Mouse (Mus musculus): ENCODE data around the gene Dzip1. TPM values are rescaled to one million over a fixed set of nuclear protein-coding genes. Genes with fewer than 3 reads are reported as not detected.

Gene Dzip1
- total and polyA plus RNA-seq, 3 experiments = 0.16 to 0.83 (median 0.51) TPM

GRCm38 (mm10) chr14:118930777-118931176 is 5.5 kb upstream of the Dzip1 start:
- H3K27ac ChIP-seq (ENCODE audit: insufficient read depth, low read depth) = no peak overlapping the region
- no peaks in the 10 kb centered on the region for H3K9me3 ChIP-seq (replicated peaks; ENCODE audit: low read length)
- TF ChIP-seq TBP (conservative IDR thresholded peaks at IDR 0.05; ENCODE audit: low read depth, low read length) (no peak), USF1 (IDR thresholded peaks at IDR 0.05; ENCODE audit: low read depth, low read length) (no peak), ZKSCAN1 (IDR thresholded peaks at IDR 0.05; ENCODE audit: borderline replicate concordance, low read depth, low read length) (no peak), MAFK (IDR thresholded peaks at IDR 0.05; ENCODE audit: insufficient replicate concordance, low read length) (no peak), POLR2AphosphoS2 (IDR thresholded peaks at IDR 0.05; ENCODE audit: low read depth, low read length) (no peak), IRF4 (IDR thresholded peaks at IDR 0.05; ENCODE audit: low read depth, low read length) (no peak), RCOR1 (conservative IDR thresholded peaks at IDR 0.05; ENCODE audit: low read depth, low read length) (no peak), MAX (IDR thresholded peaks at IDR 0.05; ENCODE audit: low read length) (no peak)
- H3K4me1 ChIP-seq (ENCODE audit: control insufficient read depth in 1 of 2, insufficient read depth in 2 of 2) = peaks cover 15 to 16% of the 10 kb centered on the region in 2 experiments
- no peak for DNase-seq (ENCODE audit: extremely low read depth)
- H3K27me3 ChIP-seq (replicated peaks) = no peaks in the 10 kb centered on the region
- H3K36me3 ChIP-seq (replicated peaks in 1 of 2; ENCODE audit: control insufficient read depth in 1 of 2, insufficient read depth in 1 of 2, low read length in 1 of 2) = no peaks in the 10 kb centered on the region
- dilution Hi-C loops (cut with MboI; ENCODE audit: extremely low pct_ligation_motif_present, extremely low pct_unique_long_range_greater_than_20kb, low sequenced_read_pairs) = no loop called here
- H3K4me2 ChIP-seq (ENCODE audit: insufficient read depth, low read depth, poor library complexity, severe bottlenecking) = no peak overlapping the region
- H3K9ac ChIP-seq (ENCODE audit: insufficient read depth, low read depth) = no peak overlapping the region
- no peaks in the 10 kb centered on the region for H3K79me2 ChIP-seq (replicated peaks; ENCODE audit: control insufficient read depth, extremely low read depth, insufficient read depth, poor library complexity, severe bottlenecking)
- H3K4me3 ChIP-seq (replicated peaks in 1 of 3; ENCODE audit: low read depth in 2 of 3, low read length in 2 of 3, poor library complexity in 1 of 3) = no peak overlapping the region
- in situ Hi-C loops (cut with MboI; ENCODE audit: low pct_ligation_motif_present, low pct_unique_long_range_greater_than_20kb, low sequenced_read_pairs) = no loop called here

- DNase-seq (ENCODE audit: extremely low read depth) = no peak
- H3K27me3 ChIP-seq (replicated peaks) = no peaks in the 10 kb centered on the region
- dilution Hi-C loops (cut with MboI; ENCODE audit: extremely low pct_ligation_motif_present, extremely low pct_unique_long_range_greater_than_20kb, low sequenced_read_pairs) (no loop called here), in situ Hi-C loops (cut with MboI; ENCODE audit: low pct_ligation_motif_present, low pct_unique_long_range_greater_than_20kb, low sequenced_read_pairs) (no loop called here)
- H3K79me2 ChIP-seq (replicated peaks; ENCODE audit: control insufficient read depth, extremely low read depth, insufficient read depth, poor library complexity, severe bottlenecking) = no peaks in the 10 kb centered on the region
- H3K36me3 ChIP-seq (replicated peaks in 1 of 2; ENCODE audit: control insufficient read depth in 1 of 2, insufficient read depth in 1 of 2, low read length in 1 of 2) = no peaks in the 10 kb centered on the region
- H3K9me3 ChIP-seq (replicated peaks; ENCODE audit: low read length) = no peaks in the 10 kb centered on the region
- peak; percentile 75; the same call in 1 of the 2 replicates for TF ChIP-seq ETS1 (conservative IDR thresholded peaks at IDR 0.05; ENCODE audit: low read depth, low read length)
- TF ChIP-seq RCOR1 (conservative IDR thresholded peaks at IDR 0.05; ENCODE audit: low read depth, low read length) = peak; percentile 76
- no peak for TF ChIP-seq ZC3H11A (IDR thresholded peaks at IDR 0.05; ENCODE audit: low read depth, low read length)
- peak; percentile 63 for TF ChIP-seq BHLHE40 (IDR thresholded peaks at IDR 0.05; ENCODE audit: low read depth, low read length)
- TF ChIP-seq POLR2A (IDR thresholded peaks at IDR 0.05; ENCODE audit: low read depth, low read length) = no peak
- TF ChIP-seq SMC3 (IDR thresholded peaks at IDR 0.05; ENCODE audit: low read depth, low read length) = 0 out of 2 replicates have a peak, but pooled peaks have one; percentile 2
- peak; percentile 79 for TF ChIP-seq TCF12 (IDR thresholded peaks at IDR 0.05; ENCODE audit: low read depth, low read length)
- TF ChIP-seq IRF4 (IDR thresholded peaks at IDR 0.05; ENCODE audit: low read depth, low read length) = peak; percentile 85
- no peak for TF ChIP-seq KAT2A (IDR thresholded peaks at IDR 0.05; ENCODE audit: insufficient replicate concordance, low read length)
- peak; percentile 85 for TF ChIP-seq MEF2A (IDR thresholded peaks at IDR 0.05; ENCODE audit: borderline replicate concordance, low read depth, low read length)
- no peak for TF ChIP-seq MYC (IDR thresholded peaks at IDR 0.05; ENCODE audit: low read depth, low read length)
- peak; percentile 70 for TF ChIP-seq EP300 (IDR thresholded peaks at IDR 0.05; ENCODE audit: low read length)
- peak; percentile 46; the same call in 1 of the 2 replicates for TF ChIP-seq CHD2 (IDR thresholded peaks at IDR 0.05; ENCODE audit: low read length)
- no peak for TF ChIP-seq RAD21 (IDR thresholded peaks at IDR 0.05; ENCODE audit: low read depth, low read length)
- 0 out of 2 replicates have a peak, but pooled peaks have one; percentile 17 for TF ChIP-seq ELF1 (IDR thresholded peaks at IDR 0.05; ENCODE audit: low read depth, low read length)
- no peak overlapping the region for H3K27ac ChIP-seq (ENCODE audit: insufficient read depth, low read depth)
- peaks cover 16 to 18% of the 10 kb centered on the region in 2 experiments for H3K4me1 ChIP-seq (ENCODE audit: control insufficient read depth in 1 of 2, insufficient read depth in 2 of 2)
- peak overlapping the region; percentile 27; the same call in 1 of the 2 replicates for H3K4me2 ChIP-seq (ENCODE audit: insufficient read depth, low read depth, poor library complexity, severe bottlenecking)
- no peak overlapping the region for H3K4me3 ChIP-seq (replicated peaks in 1 of 3; ENCODE audit: low read depth in 2 of 3, low read length in 2 of 3, poor library complexity in 1 of 3)
- H3K9ac ChIP-seq (ENCODE audit: insufficient read depth, low read depth) = no peak overlapping the region
Measured at GRCm38 (mm10) chr14:118929779-118930178, 4.5 kb upstream of the Dzip1 start.

Measured in CH12.LX (cell line).